Mouse (Mus musculus) brain, embryonic 18.5 days (tissue): ENCODE results near the gene Pum2.
"Not testable (repeated sequence)": the region's sequence is repeated elsewhere in the genome, so short reads cannot be mapped to it uniquely, and the experiment has no call there.

ENCODE experiments used
- DNase-seq: peaks from one replicate; pipeline ENCODE4 v3.0.0-alpha.2; 2012; ENCODE audit warnings: low read depth, low spot score

Gene Pum2

GRCm38 (mm10) chr12:8669421-8669820 lies 4.5 kb upstream of the Pum2 start:
- no peak for DNase-seq

- no peak for DNase-seq
Measured at GRCm38 (mm10) chr12:8669846-8670245, 4.1 kb upstream of the Pum2 start.

GRCm38 (mm10) chr12:8673121-8673973 lies 587 bp upstream of the Pum2 start:
- no peak for DNase-seq

- no peak for DNase-seq
Measured at GRCm38 (mm10) chr12:8674377-8674864, 487 bp downstream of the Pum2 start.

- DNase-seq: no peak
Measured at GRCm38 (mm10) chr12:8674891-8675341, 982 bp downstream of the Pum2 start.

- DNase-seq: no peak
Measured at GRCm38 (mm10) chr12:8675361-8675760, 1.4 kb downstream of the Pum2 start.

- DNase-seq: no peak
Measured at GRCm38 (mm10) chr12:8676341-8676740, 2.4 kb downstream of the Pum2 start.

- DNase-seq: no peak
Measured at GRCm38 (mm10) chr12:8677926-8678325, 4.0 kb downstream of the Pum2 start.

GRCm38 (mm10) chr12:8684200-8684599 lies 10.3 kb downstream of the Pum2 start:
- DNase-seq: no peak

- no peak for DNase-seq
Measured at GRCm38 (mm10) chr12:8685036-8685435, 11.1 kb downstream of the Pum2 start.

GRCm38 (mm10) chr12:8689882-8690281 lies 15.9 kb downstream of the Pum2 start:
- not testable (repeated sequence) for DNase-seq

GRCm38 (mm10) chr12:8698895-8699294 lies 25.0 kb downstream of the Pum2 start:
- peak; percentile 4 for DNase-seq

- DNase-seq: no peak
Measured at GRCm38 (mm10) chr12:8703988-8704387, 30.1 kb downstream of the Pum2 start.

- DNase-seq: no peak
Measured at GRCm38 (mm10) chr12:8708876-8709275, 34.9 kb downstream of the Pum2 start.

GRCm38 (mm10) chr12:8712665-8713064 lies 38.7 kb downstream of the Pum2 start:
- no peak for DNase-seq

- DNase-seq: no peak
Measured at GRCm38 (mm10) chr12:8716093-8716492, 42.2 kb downstream of the Pum2 start.

- no peak for DNase-seq
Measured at GRCm38 (mm10) chr12:8726890-8727289, 53.0 kb downstream of the Pum2 start.

GRCm38 (mm10) chr12:8728739-8729138 lies 54.8 kb downstream of the Pum2 start:
- no peak for DNase-seq

GRCm38 (mm10) chr12:8753654-8754053 lies 79.7 kb downstream of the Pum2 start:
- no peak for DNase-seq

GRCm38 (mm10) chr12:8754116-8754515 lies 80.2 kb downstream of the Pum2 start:
- no peak for DNase-seq

- DNase-seq: no peak
Measured at GRCm38 (mm10) chr12:8758029-8758428, 84.1 kb downstream of the Pum2 start.

- no peak for DNase-seq
Measured at GRCm38 (mm10) chr12:8759115-8759514, 85.2 kb downstream of the Pum2 start.

- DNase-seq: no peak
Measured at GRCm38 (mm10) chr12:8759779-8760178, 85.8 kb downstream of the Pum2 start.
